Mouse (Mus musculus) adipocyte (in vitro differentiated cells): ENCODE measurements around the gene Cldn34b4.

Experiments used
- DNase-seq: peaks from one replicate; pipeline ENCODE4 v3.0.0-alpha.2; 2016; ENCODE audit warnings: low spot score

The Cldn34b4 gene

GRCm38 (mm10) chrX:76393050-76393449 is at the start of gene Cldn34b4:
Cldn34b4 (plus strand) TSS chrX:76393350.
- DNase-seq: no peak
